Mouse (Mus musculus): ENCODE data around the gene Ccdc163.
"Not testable (repeated sequence)": the region's sequence is repeated elsewhere in the genome, so short reads cannot be mapped to it uniquely, and the experiment has no call there.

Ccdc163 gene

DNA sequence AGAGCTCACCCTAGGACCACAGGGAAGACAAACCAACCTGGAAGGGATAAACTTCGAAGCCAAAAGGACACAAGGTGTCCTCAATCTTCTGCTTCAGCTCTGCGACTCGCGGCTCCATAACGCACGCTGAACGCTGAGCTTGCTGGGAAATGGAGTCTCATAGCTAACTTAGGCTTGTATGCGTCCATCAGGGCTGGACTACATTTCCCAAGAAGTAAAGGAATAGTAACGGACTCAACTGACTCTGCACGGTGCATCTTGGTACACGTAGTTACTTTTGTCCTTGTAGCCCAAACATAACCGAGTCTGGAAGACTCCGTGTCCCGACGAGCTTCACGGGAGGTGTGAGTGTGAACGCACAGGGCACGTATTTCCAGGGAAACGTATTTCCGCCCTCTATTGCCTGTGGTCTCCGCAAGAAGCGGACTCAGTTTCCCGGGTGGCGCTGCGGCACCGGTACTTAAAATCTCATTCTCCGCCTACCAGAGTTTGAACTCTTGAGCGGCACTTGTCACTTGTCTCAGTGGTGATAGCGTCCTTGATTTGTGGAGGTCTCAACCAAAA, at the start of gene Ccdc163, which contains the start of gene Mmachc:
Ccdc163 (plus strand) TSS at position 309 of the 564 bp plus-strand sequence.
Mmachc (minus strand) TSS at position 206 of the 564 bp plus-strand sequence.
- DNase-seq (ENCODE audit: low read depth, low spot score): peak; percentile 91

DNA sequence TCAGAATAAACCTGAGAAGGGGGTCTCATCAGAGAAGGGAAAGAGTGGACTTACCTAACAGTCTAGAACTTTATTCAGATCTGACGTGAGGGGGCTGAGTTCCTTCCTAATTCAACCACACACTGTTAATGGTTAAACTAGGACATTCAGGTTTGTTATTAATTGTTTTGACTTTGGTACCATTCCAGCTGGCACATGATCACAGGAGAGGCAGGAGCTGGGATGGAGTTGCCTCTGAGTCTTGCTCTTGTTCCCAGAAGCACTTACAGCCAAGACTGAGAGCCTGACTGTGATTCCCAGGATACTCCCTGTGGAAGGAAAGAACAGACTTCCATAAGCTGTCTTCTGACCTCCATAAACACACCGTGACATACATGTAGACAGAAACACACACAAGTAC, 48.8 kb upstream of the Ccdc163 start:
- no peak for DNase-seq (ENCODE audit: low read depth, low spot score)

DNA sequence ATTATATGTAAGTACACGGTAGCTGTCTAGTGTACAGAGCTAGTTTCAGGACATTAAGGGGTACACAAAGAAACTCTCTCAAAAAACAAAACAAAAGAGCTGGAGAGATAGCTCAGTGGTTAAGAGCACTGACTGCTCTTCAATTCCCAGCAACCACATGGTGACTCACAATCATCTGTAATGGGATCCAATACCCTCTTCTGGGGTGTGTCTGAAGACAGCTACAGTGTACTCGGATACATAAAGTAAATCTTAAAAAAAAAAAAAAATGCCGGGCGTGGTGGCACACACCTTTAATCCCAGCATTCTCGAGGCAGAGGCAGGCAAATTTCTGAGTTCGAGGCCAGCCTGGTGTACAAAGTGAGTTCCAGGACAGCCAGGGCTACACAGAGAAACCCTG, 48.4 kb upstream of the Ccdc163 start:
- not testable (repeated sequence) for DNase-seq (ENCODE audit: low read depth, low spot score)

DNA sequence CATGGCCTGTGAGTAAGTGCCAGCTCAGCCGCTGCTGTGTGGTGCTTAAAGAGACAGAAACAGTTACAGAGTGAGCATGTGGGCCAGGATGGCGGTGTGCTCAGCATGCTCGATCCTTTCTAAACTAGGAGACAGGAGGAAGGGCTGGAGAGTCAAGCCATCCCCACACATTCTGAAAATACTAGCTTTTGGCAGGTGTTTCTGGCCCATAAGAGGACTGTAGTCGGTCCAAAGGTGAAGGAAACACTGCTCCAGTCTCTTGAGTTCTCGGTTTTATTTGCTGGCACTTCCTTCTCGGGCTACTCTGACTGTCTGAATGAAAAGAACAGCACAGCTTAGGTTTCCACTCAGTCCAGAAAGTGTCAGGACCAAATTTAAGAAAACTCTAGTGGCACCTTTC, 47.5 kb upstream of the Ccdc163 start:
- DNase-seq (ENCODE audit: low read depth, low spot score): no peak

DNA sequence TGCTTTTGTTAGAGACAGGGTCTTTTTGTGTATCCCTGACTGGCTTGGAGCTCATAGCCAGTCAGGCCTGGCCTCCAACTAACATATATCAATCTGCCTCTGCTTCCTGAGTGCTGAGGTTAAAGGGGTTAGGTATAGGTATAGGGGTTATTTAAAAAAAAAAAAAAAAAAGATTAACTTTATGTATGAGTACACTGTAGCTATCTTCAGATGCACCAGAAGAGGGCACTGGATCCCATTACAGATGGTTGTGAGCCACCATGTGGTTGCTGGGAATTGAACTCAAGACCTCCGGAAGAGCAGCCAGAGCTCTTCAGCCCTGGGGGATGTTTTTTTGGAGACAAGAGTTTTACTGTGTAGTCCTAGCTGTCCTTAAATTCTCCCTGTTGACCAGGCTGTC, 46.3 kb upstream of the Ccdc163 start:
- no peak for DNase-seq (ENCODE audit: low read depth, low spot score)

DNA sequence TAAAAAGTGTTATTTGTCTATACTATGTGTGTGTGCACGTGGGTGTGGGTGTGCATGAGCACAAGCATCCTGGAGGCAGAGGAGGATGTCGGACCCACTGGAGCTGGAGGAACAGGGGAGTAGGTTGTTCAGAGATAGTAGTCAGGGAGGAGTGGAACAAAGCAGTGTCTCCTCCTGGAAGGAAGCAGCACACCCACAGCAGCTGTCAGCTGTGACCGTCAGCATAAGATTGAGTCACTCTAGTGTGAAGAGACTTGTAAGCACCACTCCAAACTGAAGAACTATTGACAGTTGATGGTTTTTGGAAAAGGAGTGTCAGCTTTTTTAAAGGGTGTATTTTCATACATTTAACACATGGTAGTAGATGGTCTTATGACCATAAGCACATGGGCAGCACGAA, 41.7 kb upstream of the Ccdc163 start:
- no peak for DNase-seq (ENCODE audit: low read depth, low spot score)

DNA sequence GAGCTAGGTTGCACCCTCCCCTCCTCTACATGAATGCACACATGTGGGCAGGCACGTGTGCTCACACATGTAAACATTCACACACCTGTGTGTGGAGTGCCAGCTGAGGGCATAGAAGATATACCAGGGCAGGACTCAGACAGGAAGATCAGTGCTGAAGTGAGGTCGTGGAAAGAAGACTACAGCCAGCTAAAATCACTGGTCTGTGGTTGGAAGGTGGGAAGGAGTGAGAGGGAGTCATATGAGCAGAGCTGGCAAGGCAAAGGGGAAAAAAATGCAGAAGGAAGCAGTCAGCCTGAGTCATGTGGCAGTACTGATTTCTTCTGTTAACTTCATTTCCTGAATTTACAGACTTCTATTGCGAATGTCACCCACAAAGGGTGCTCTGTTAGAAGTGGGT, 40.2 kb upstream of the Ccdc163 start:
- no peak for DNase-seq (ENCODE audit: low read depth, low spot score)

DNA sequence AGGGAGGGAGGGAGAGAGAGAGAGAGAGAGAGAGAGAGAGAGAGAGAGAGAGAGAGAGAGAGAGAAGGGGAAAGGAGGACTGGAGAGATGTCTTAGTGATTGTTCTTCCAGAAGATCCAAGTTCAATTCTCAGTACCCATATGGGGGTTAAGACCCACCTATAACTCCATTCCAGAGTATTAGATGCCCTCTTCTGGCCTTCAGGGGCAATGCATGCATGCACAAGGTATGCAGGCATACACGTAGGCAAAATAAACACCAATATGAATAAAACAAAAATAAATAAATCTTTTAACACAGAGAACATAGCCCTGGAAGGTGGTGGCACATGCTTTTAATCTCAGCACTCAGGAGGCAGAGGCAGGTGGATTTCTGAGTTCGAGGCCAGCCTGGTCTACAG, 39.0 kb upstream of the Ccdc163 start:
- DNase-seq (ENCODE audit: low read depth, low spot score): no peak

DNA sequence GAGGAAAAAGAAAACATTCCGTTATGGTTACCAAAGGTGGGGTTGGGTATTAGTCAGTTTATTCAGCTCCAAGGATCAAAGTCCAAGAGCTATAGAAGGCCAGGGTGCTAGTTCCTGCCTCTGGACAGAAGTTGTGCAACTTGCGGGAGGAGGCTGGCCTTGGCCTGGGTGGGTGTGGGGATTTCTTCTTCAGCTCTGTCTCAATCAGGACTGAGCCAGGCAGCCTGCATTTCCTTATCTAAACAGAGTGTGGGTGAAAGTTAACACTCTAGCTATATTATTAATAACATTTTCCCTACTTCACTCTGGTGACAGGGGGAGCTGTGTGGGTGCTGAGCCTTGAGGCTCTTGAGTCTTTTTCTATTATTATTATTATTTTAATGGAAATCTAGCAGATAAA, 35.5 kb upstream of the Ccdc163 start:
- no peak for DNase-seq (ENCODE audit: low read depth, low spot score)

DNA sequence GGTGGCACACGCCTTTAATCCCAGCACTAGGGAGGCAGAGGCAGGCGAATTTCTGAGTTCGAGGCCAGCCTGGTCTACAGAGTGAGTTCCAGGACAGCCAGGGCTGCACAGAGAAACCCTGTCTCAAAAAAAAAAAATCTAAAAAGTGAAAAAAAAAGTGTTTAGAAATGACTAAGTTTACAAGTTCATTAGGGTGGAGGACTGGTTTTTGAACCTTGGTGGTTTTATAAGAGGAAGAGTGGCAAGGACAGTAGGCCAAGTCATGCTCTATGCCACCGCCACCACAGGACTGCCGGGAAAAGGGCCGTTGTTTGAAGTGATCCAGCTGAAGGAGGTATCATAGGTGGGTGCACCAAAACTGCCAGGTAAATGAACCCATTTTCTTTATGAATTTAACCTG, 33.5 kb upstream of the Ccdc163 start:
- DNase-seq (ENCODE audit: low read depth, low spot score): not testable (repeated sequence)

DNA sequence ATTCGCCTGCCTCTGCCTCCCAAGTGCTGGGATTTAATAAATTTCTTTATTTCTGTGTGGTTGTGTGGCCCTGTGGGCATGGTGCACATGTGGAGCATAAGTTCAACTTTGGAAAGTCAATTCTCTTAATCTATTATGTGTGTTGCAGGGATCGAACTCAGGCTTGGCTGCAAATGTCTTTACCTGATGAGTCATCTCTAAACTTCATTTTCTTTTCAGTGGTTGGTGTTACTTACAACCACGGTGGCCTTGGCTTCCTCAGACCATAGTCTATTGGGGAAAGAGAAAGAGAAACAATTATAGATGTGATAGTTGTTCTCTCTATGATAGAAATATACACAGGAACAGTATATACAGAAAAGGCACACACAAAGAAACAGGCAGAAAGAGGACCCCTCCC, 32.3 kb upstream of the Ccdc163 start:
- DNase-seq (ENCODE audit: low read depth, low spot score): no peak

DNA sequence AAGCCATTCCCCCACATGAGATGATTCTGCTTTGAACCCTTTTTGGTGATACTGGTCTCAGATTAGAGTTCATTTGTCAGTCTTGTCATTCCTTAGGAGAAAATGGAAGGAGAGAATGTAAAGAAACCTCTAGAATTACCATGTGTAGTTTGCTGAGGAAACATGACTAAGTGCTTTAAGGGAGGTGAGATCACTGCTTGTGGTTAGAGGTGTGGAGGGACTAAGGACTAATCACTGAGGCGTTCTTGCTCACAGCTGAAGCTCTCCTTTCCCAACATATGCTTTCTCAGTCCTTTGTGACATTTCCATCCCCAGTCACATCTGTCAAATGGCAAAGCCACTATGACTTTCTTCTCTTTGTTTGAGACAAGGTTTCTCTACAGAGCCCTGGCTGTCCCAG, 30.5 kb upstream of the Ccdc163 start:
- no peak for DNase-seq (ENCODE audit: low read depth, low spot score)

DNA sequence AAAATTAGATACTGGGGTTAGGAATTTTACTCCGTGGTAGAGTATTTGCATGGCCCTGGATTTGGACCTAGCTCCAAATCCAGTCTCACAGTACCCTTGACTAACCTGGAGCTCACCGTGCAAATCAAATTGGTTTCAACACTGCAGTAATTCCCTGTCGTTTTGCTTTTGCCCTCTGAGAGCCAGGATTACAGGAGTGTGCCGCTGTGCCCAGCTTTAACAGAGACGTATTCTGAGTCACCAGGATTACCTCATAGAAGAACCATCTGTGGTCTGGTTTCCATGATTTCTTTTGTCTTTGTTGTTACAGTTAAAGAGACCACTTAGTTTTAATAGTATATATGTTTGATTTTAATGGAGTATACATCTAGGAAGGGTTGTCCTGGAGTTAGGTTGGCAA, 29.2 kb upstream of the Ccdc163 start:
- DNase-seq (ENCODE audit: low read depth, low spot score): no peak

DNA sequence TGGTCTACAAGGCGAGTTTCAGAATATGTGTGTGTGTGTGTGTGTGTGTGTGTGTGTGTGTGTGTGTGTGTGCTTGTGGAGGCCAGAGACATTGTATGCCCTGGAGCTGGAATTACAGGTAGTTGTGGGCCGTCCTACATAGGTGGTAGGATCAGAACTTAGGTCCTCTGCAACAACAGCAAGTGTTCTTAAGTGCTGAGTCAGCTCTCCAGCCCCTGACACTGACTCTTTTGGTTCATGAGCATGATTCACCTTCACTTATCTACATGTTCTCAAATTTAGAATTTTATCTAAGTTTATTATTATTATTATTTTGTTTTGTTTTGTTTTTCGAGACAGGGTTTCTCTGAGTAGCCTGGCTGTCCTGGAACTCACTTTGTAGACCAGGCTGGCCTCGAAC, 27.8 kb upstream of the Ccdc163 start:
- not testable (repeated sequence) for DNase-seq (ENCODE audit: low read depth, low spot score)

DNA sequence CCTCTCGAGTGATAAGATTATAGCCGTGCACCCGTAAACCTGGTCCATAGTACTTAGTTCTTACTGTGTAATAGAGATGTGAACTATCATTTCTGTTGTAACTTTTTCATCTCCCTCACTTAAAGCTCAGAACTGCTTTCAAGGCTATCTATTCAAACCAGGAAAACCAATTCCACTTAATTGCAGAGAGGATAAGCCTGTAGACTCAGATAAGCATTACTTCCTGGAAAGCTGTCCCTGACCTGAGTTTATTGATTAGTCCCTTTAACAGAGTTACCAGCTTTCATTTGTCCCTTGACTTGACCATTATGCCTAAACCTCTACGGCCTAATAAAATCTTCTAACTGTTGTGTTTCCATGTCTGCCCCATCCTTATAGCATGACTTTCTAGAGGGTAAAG, 24.4 kb upstream of the Ccdc163 start:
- DNase-seq (ENCODE audit: low read depth, low spot score): no peak

DNA sequence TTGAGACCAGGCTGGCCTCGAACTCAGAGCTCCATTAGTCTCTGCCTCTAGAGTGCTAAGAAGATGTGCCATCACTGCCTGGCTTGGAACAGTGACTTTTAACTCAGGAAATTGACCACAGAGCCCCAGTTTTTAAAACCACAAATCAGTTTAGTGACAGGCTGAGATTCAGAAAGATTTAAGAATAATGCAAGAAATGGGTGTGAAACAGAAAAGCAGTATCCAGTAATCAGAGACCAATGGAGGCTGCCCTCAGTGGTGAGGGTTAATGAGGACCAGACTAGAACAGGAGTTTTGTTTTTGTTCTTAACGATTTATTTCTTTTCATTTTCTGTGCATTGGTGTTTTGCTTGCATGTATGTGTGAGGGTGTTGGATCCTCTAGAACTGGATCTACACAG, 23.6 kb upstream of the Ccdc163 start:
- no peak for DNase-seq (ENCODE audit: low read depth, low spot score)

DNA sequence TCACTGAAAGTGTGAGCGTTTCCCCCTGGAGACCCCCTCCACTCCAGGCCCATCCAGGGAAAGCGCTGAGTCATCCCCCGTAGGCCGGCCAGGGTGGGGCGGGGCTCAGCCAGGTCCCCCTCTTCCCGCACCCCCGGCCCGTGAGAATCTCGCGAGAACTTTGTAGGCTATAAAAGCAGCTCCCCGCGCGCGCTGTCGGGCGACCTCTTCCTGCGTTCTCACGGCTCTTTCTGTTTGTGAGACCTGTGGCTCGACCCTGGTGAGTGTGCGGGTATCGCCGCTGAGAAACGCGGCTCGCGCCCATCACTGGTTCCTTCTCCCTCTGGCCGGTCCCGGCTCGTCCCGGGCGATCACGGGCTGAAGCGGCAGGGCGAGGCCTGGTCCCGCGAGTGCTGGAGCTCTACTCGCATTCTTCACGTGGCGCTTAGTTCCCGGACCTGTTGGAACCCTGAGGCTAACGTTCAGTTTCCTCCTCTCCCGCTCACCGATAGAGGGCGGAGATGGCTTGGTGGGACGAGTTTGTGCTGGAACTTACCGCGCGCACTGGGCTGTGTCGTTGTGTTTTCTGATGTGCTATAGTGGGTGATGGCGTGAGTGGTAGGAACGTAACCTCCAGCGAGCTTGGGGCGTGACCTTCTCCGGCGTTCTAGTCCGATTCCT, 22.8 kb upstream of the Ccdc163 start, which contains the start of gene Prdx1:
Prdx1 (plus strand) TSS at position 143 of the 660 bp plus-strand sequence.
- DNase-seq (ENCODE audit: low read depth, low spot score): peak; percentile 79

DNA sequence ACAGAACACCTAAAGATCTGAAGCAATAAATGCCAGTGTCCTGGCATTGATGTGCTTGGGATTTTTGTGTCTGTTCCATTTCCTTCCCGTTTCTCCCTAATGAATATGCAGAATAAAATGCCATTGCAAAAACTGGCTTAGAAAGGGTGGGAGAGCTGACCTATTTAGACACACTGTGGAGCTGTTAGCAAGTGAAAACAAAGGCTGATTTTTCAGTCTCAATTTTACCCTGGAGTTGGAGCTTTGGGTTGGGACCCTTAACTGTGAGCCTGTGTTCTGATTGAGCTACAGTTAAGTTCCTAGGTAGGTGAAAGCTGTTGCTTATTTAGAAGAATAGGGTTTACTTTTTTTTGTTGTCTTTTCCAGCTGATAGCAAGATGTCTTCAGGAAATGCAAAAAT, 21.3 kb upstream of the Ccdc163 start:
- DNase-seq (ENCODE audit: low read depth, low spot score): no peak

DNA sequence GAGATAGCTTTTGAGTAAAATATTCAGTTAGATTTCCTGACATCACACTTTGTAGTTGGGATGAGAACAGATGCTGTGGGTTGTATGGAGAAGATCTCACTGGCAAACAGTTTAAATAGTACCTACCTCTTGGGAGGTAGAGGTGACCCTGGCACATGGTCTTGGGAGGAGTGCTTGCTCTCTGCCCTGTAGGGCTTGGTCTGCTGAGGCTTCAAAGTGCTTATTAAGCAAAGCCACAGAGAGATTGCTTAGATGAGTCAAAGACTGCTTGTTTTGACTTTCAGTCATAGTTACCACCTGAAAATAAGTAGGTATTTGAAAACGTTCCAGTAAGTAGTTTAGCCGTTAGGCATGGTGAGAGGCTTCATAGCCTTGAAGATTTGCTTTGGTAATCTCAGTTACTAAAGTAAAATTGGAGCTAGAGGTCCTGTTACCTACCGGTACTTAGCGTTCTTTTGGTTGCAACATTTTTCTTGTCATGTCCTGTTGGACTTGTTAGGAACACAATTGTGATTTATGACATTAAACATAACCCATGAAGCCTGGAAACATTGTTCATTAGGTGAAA, 18.9 kb upstream of the Ccdc163 start:
- no peak for DNase-seq (ENCODE audit: low read depth, low spot score)

DNA sequence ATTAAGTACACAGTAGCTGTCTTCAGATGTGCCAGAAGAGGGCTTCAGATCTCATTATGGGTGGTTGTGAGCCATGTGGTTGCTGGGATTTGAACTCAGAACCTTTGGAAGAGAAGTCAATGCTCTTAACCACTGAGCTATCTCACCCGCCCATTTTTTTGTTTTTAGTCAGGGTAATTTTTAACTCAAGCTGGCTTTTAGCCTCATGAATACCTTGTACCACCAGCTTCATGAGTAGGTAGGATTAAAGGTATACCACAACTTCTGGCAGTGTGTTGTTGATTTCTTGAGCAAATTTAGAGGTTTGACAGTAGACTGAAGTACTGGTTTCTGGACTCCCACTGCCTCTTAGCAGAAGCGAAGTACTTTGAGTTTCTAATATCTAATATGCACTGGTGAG, 16.2 kb upstream of the Ccdc163 start:
- no peak for DNase-seq (ENCODE audit: low read depth, low spot score)

DNA sequence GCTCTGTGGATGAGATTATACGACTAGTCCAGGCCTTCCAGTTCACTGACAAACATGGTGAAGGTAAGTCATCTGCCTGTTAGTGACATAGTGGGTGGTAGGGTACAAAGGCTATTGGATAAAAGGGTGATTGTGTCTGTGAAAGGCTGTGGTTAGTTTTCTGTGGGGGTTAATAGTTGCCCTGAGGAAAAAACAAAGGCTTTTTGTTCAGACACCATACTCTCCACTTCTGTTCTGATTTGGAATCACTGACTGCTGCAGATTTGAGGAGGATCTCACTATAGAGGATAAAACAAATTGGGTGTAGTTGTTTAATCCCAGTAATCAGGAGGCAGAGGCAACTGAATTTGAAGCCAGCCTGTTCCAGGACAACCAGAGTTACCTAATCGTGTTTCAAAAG, 14.5 kb upstream of the Ccdc163 start:
- DNase-seq (ENCODE audit: low read depth, low spot score): no peak

DNA sequence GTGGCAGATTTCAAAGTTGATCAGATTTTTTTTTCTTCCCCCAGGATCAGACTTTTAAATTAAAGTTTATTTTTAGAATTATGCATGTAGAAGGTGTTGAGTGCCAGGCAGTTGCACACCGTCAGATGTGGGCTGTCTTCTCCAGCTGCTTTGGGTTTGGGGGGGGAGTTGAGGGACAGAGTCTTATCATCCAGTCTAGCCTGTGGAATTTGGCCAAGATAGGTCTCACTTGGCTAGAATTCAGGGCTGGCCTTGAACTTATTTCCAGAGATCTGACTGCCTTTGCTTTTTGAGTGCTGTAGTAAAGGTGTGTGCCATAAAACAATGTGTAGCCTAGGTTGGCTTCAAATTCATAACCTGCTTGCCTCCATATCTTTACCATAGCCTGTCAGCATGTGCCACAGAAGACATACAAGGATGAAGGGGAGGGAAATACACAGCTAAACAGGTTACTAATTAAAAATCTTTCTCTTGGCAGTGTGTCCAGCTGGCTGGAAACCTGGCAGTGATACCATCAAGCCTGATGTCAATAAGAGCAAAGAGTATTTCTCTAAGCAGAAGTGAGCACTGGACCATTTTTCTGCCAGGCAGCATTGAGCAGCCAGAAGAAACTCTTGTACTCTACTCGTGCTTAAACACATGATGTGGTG, 9.5 kb upstream of the Ccdc163 start:
- DNase-seq (ENCODE audit: low read depth, low spot score): no peak

DNA sequence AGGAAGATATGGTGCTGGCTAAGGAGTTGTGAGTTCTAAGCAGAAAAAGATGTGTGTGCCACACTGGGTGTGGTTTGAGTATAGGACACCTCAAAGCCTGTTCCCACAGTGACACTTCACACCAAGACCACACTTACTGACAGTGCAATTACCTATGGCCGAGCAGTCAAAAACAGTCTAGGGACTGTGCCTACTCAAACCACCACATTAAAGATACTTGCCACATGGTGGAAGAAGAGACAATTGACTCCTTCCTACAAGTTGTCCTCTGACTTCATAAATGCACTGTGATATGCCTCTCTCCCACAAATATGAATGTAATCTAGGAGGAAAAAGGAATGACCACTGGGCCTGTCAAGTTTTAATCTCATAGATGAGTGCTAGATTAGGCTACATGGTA, 7.3 kb upstream of the Ccdc163 start:
- no peak for DNase-seq (ENCODE audit: low read depth, low spot score)

Measured in retina, adult 2 months (tissue).